Mouse (Mus musculus) CH12.LX (cell line): ENCODE data around the gene Pxk. TPM values are rescaled to one million over a fixed set of nuclear protein-coding genes. Genes with fewer than 3 reads are reported as not detected.

Experiments
- DNase-seq: peaks from one replicate; pipeline ENCODE4 v3.0.0-alpha.2; 2013; ENCODE audit errors: extremely low read depth
- H3K27ac ChIP-seq: 2 replicates; pipeline ENCODE4 v1.5.1; 2012; ENCODE audit warnings: low read depth, mild to moderate bottlenecking, control low read depth, moderate library complexity; ENCODE audit not compliant: insufficient read depth
- H3K27me3 ChIP-seq: replicated peaks from 2 replicates; pipeline ENCODE3; 2012; ENCODE audit warnings: inconsistent platforms
- H3K36me3 ChIP-seq, 2 experiments: replicated peaks in 1 of 2; 2 replicates each; pipeline versions ENCODE3 to v1.6.1; 2012; ENCODE audit warnings: inconsistent platforms in 1 of 2, low read length in 1 of 2, mild to moderate bottlenecking in 1 of 2, mixed read lengths in 1 of 2, moderate library complexity in 1 of 2; ENCODE audit not compliant: control insufficient read depth in 1 of 2, insufficient read depth in 1 of 2
- H3K4me1 ChIP-seq, 2 experiments: 2 replicates each; pipeline ENCODE4 v1.6.1; 2012; ENCODE audit warnings: inconsistent platforms in 1 of 2, moderate library complexity in 1 of 2; ENCODE audit not compliant: insufficient read depth in 2 of 2, control insufficient read depth in 1 of 2
- H3K4me2 ChIP-seq: 2 replicates; pipeline ENCODE4 v1.6.1; 2012; ENCODE audit warnings: low read depth, mild to moderate bottlenecking, control low read depth; ENCODE audit not compliant: poor library complexity, insufficient read depth, severe bottlenecking
- H3K4me3 ChIP-seq, 3 experiments: fragments of 150-350 bp in 1 of 3; sonication (generic) in 1 of 3; replicated peaks in 1 of 3; 2 replicates each; pipeline versions ENCODE3 to v1.5.1; 2011 to 2012; ENCODE audit warnings: low read depth in 2 of 3, low read length in 2 of 3, mild to moderate bottlenecking in 2 of 3, moderate library complexity in 2 of 3, control low read depth in 1 of 3, improper control_type of control experiment in 1 of 3, inconsistent platforms in 1 of 3, mixed read lengths in 1 of 3; ENCODE audit not compliant: poor library complexity in 1 of 3
- H3K79me2 ChIP-seq: replicated peaks from 2 replicates; pipeline ENCODE4 v1.6.1; 2012; ENCODE audit warnings: mild to moderate bottlenecking, moderate library complexity; ENCODE audit not compliant: control insufficient read depth, poor library complexity, insufficient read depth, severe bottlenecking; ENCODE audit errors: extremely low read depth
- H3K9ac ChIP-seq: 2 replicates; pipeline ENCODE4 v1.6.1; 2012; ENCODE audit warnings: low read depth, mild to moderate bottlenecking, control low read depth, moderate library complexity; ENCODE audit not compliant: insufficient read depth
- H3K9me3 ChIP-seq: replicated peaks from 2 replicates; pipeline ENCODE3; 2012; ENCODE audit warnings: low read length, inconsistent platforms, mixed read lengths
- BHLHE40 ChIP-seq: IDR thresholded peaks from 2 replicates; pipeline ENCODE4 v1.6.1; 2011; ENCODE audit warnings: mild to moderate bottlenecking, low read depth, low read length, improper control_type of control experiment
- CHD1 ChIP-seq: IDR thresholded peaks from 2 replicates; pipeline ENCODE4 v1.6.1; 2012; ENCODE audit warnings: low read depth, low read length, improper control_type of control experiment, inconsistent platforms
- E2F4 ChIP-seq: IDR thresholded peaks from 2 replicates; pipeline ENCODE4 v1.6.1; 2011; ENCODE audit warnings: low read depth, low read length, improper control_type of control experiment; ENCODE audit not compliant: insufficient replicate concordance
- EP300 ChIP-seq: IDR thresholded peaks from 2 replicates; pipeline ENCODE4 v1.6.1; 2011; ENCODE audit warnings: low read length, improper control_type of control experiment
- GABPA ChIP-seq: IDR thresholded peaks from 2 replicates; pipeline ENCODE4 v1.6.1; 2012; ENCODE audit warnings: low read depth, low read length, improper control_type of control experiment, inconsistent platforms; ENCODE audit not compliant: insufficient replicate concordance
- JUN ChIP-seq: IDR thresholded peaks from 2 replicates; pipeline ENCODE4 v1.6.1; 2011; ENCODE audit warnings: low read depth, mild to moderate bottlenecking, low read length, improper control_type of control experiment, moderate library complexity; ENCODE audit not compliant: insufficient read depth
- JUND ChIP-seq: conservative IDR thresholded peaks from 2 replicates; pipeline ENCODE4 v1.6.1; 2011; ENCODE audit warnings: low read depth, low read length, improper control_type of control experiment
- KAT2A ChIP-seq: IDR thresholded peaks from 2 replicates; pipeline ENCODE4 v1.6.1; 2012; ENCODE audit warnings: low read length, improper control_type of control experiment, inconsistent platforms; ENCODE audit not compliant: insufficient replicate concordance
- MAFK ChIP-seq: IDR thresholded peaks from 2 replicates; pipeline ENCODE4 v1.6.1; 2011; ENCODE audit warnings: low read length, improper control_type of control experiment; ENCODE audit not compliant: insufficient replicate concordance
- MAZ ChIP-seq: IDR thresholded peaks from 2 replicates; pipeline ENCODE4 v1.6.1; 2012; ENCODE audit warnings: low read depth, mild to moderate bottlenecking, inconsistent platforms, low read length, improper control_type of control experiment, moderate library complexity
- MXI1 ChIP-seq: IDR thresholded peaks from 2 replicates; pipeline ENCODE4 v1.6.1; 2011; ENCODE audit warnings: mild to moderate bottlenecking, low read depth, low read length, improper control_type of control experiment
- MYC ChIP-seq: IDR thresholded peaks from 2 replicates; pipeline ENCODE4 v1.6.1; 2011; ENCODE audit warnings: low read depth, mild to moderate bottlenecking, improper control_type of control experiment, low read length
- NELFE ChIP-seq: IDR thresholded peaks from 2 replicates; pipeline ENCODE4 v1.6.1; 2011; ENCODE audit warnings: low read depth, low read length, improper control_type of control experiment
- NRF1 ChIP-seq: IDR thresholded peaks from 2 replicates; pipeline ENCODE4 v1.6.1; 2014; ENCODE audit warnings: low read depth, mild to moderate bottlenecking, inconsistent platforms, low read length, improper control_type of control experiment, moderate library complexity
- POLR2A ChIP-seq: IDR thresholded peaks from 2 replicates; pipeline ENCODE4 v1.6.1; 2011; ENCODE audit warnings: low read depth, mild to moderate bottlenecking, improper control_type of control experiment, low read length
- RCOR1 ChIP-seq: conservative IDR thresholded peaks from 2 replicates; pipeline ENCODE4 v1.6.1; 2012; ENCODE audit warnings: low read depth, mild to moderate bottlenecking, inconsistent platforms, low read length, improper control_type of control experiment
- SIN3A ChIP-seq: IDR thresholded peaks from 2 replicates; pipeline ENCODE4 v1.6.1; 2012; ENCODE audit warnings: low read length, improper control_type of control experiment, inconsistent platforms
- SMC3 ChIP-seq: IDR thresholded peaks from 2 replicates; pipeline ENCODE4 v1.6.1; 2011; ENCODE audit warnings: low read depth, low read length, improper control_type of control experiment
- TCF12 ChIP-seq: IDR thresholded peaks from 2 replicates; pipeline ENCODE4 v1.6.1; 2014; ENCODE audit warnings: low read depth, mild to moderate bottlenecking, inconsistent platforms, low read length, improper control_type of control experiment
- UBTF ChIP-seq: IDR thresholded peaks from 2 replicates; pipeline ENCODE4 v1.6.1; 2012; ENCODE audit warnings: low read depth, mild to moderate bottlenecking, inconsistent platforms, low read length, improper control_type of control experiment, moderate library complexity
- ZC3H11A ChIP-seq: IDR thresholded peaks from 2 replicates; pipeline ENCODE4 v1.6.1; 2012; ENCODE audit warnings: low read depth, mild to moderate bottlenecking, inconsistent platforms, low read length, improper control_type of control experiment
- ZKSCAN1 ChIP-seq: IDR thresholded peaks from 2 replicates; pipeline ENCODE4 v1.6.1; 2012; ENCODE audit warnings: low read depth, inconsistent platforms, low read length, improper control_type of control experiment, borderline replicate concordance
- dilution Hi-C: fragments of 300-500 bp; cut with MboI; formaldehyde crosslinking; loops from 2 replicates; pipeline ENCODE4 v1.14.3; 2020; ENCODE audit warnings: low sequenced_read_pairs; ENCODE audit not compliant: extremely low pct_unique_long_range_greater_than_20kb, extremely low pct_ligation_motif_present
- in situ Hi-C: fragments of 300-500 bp; cut with MboI; formaldehyde crosslinking; loops from 3 replicates; pipeline ENCODE4 v1.14.3; 2019; ENCODE audit warnings: low sequenced_read_pairs, low pct_ligation_motif_present, low pct_unique_long_range_greater_than_20kb, mixed read lengths
- polyA plus RNA-seq: library from polyadenylated mRNA; unstranded; fragments of >175 nt; gene quantifications from 2 replicates; pipeline ENCODE4 v1.2.1, GENCODE M21; 2012; ENCODE audit warnings: low read depth; ENCODE audit not compliant: insufficient read length
- total RNA-seq, 2 experiments: library from RNA; depleted of rRNA; stranded (reverse); fragments of 300-350 nt in 1 of 2; fragments of >200 nt in 1 of 2; gene quantifications; 2 replicates each; pipeline ENCODE4 v1.2.3; 2012 to 2014

The Pxk gene
- total and polyA plus RNA-seq, 3 experiments: 11.7 to 55.7 (median 28.9) TPM

GRCm38 (mm10) chr14:8207543-8207942, 109.5 kb downstream of the Pxk start:
- Histone ChIP-seq H3K27me3 (peaks cover 1% of the 10 kb centered on the region), H3K9ac (no peak overlapping the region), H3K79me2 (no peaks in the 10 kb centered on the region), H3K4me1 (no peaks in the 10 kb centered on the region; a peak in 1 of 4 replicates), H3K4me3 (no peak overlapping the region), H3K27ac (no peak overlapping the region), H3K4me2 (no peak overlapping the region), H3K36me3 (no peaks in the 10 kb centered on the region), H3K9me3 (no peaks in the 10 kb centered on the region)
- dilution Hi-C loops: no loop called here
- no peak for DNase-seq
- TF ChIP-seq JUND: no peak
- no peak for TF ChIP-seq SIN3A
- no peak for TF ChIP-seq KAT2A
- no peak for TF ChIP-seq MXI1
- no peak for TF ChIP-seq JUN
- no peak for TF ChIP-seq POLR2A
- no peak for TF ChIP-seq EP300
- no peak for TF ChIP-seq MAZ
- TF ChIP-seq CHD1: no peak
- TF ChIP-seq TCF12: no peak
- TF ChIP-seq ZKSCAN1: no peak
- TF ChIP-seq MAFK: no peak
- no peak for TF ChIP-seq MYC
- no peak for TF ChIP-seq RCOR1
- TF ChIP-seq NELFE: no peak
- no peak for TF ChIP-seq E2F4
- no peak for TF ChIP-seq ZC3H11A
- no peak for TF ChIP-seq SMC3
- TF ChIP-seq, all 38 proteins: peak for 0
- in situ Hi-C loops: no loop called here

- dilution Hi-C loops: no loop called here
- Histone ChIP-seq H3K4me2 (no peak overlapping the region), H3K9me3 (no peaks in the 10 kb centered on the region), H3K36me3 (no peaks in the 10 kb centered on the region), H3K4me1 (no peaks in the 10 kb centered on the region; a peak in 1 of 4 replicates), H3K4me3 (no peak overlapping the region), H3K9ac (no peak overlapping the region), H3K79me2 (no peaks in the 10 kb centered on the region), H3K27me3 (peaks cover 1% of the 10 kb centered on the region), H3K27ac (no peak overlapping the region)
- TF ChIP-seq NRF1: no peak
- no peak for TF ChIP-seq SMC3
- no peak for TF ChIP-seq POLR2A
- no peak for TF ChIP-seq UBTF
- no peak for TF ChIP-seq NELFE
- TF ChIP-seq MAZ: no peak
- TF ChIP-seq BHLHE40: no peak
- no peak for TF ChIP-seq MAFK
- TF ChIP-seq JUND: no peak
- no peak for TF ChIP-seq GABPA
- DNase-seq: no peak
- in situ Hi-C loops: no loop called here
These were observed 110.9 kb downstream of the Pxk start for GRCm38 (mm10) chr14:8208876-8209275.
